8 mouse cellular contexts compared by ENCODE assay signal in genomic region chr15:89499784-89500220, GRCm38 (mm10). TPM values are rescaled to one million over a fixed set of nuclear protein-coding genes. Genes with fewer than 3 reads are reported as not detected.
DNase-seq lines count a peak whose midpoint lies in the region; ATAC-seq and TF ChIP-seq lines count a peak whose summit lies in the region.

No protein-coding gene starts in this region.

- H3K27ac ChIP-seq in forebrain, embryonic 10.5 days, result peak overlapping the region; percentile 88
- H3K27ac ChIP-seq in hindbrain, embryonic 15.5 days (replicated peaks), result peak overlapping the region; percentile 88
- H3K27ac ChIP-seq in liver, embryonic 11.5 days (ENCODE audit: low read depth, low read length), result no peak overlapping the region
- no peak overlapping the region for H3K27ac ChIP-seq in olfactory bulb, adult 2 months (ENCODE audit: insufficient read depth, low read depth, low read length)

- H3K9me3 ChIP-seq in forebrain, embryonic 10.5 days, result 0 out of 2 replicates have a peak, but pooled peaks cover 2% of the 10 kb centered on the region
- H3K9me3 ChIP-seq in hindbrain, embryonic 15.5 days, result no peaks in the 10 kb centered on the region
- H3K9me3 ChIP-seq in liver, embryonic 11.5 days (ENCODE audit: control insufficient read depth, low read length), result no peaks in the 10 kb centered on the region

- peaks cover 51% of the 10 kb centered on the region for H3K4me1 ChIP-seq in forebrain, embryonic 10.5 days
- peaks cover 36% of the 10 kb centered on the region for H3K4me1 ChIP-seq in hindbrain, embryonic 15.5 days (replicated peaks)
- peaks cover 26% of the 10 kb centered on the region for H3K4me1 ChIP-seq in liver, embryonic 11.5 days (replicated peaks; ENCODE audit: control insufficient read depth, insufficient read depth, low read length)
- peaks cover 37% of the 10 kb centered on the region for H3K4me1 ChIP-seq in olfactory bulb, adult 2 months (ENCODE audit: control insufficient read depth, insufficient read depth, low read length)

- H3K36me3 ChIP-seq in forebrain, embryonic 10.5 days (replicated peaks), result peaks cover 17% of the 10 kb centered on the region
- peaks cover 17% of the 10 kb centered on the region for H3K36me3 ChIP-seq in hindbrain, embryonic 15.5 days
- peaks cover 4% of the 10 kb centered on the region; the same call in 1 of the 2 replicates for H3K36me3 ChIP-seq in liver, embryonic 11.5 days (ENCODE audit: control insufficient read depth, insufficient read depth, low read length)

- intact Hi-C loops in heart, postnatal 25 days (cut with DNase I), result loop anchor here (2.0 to 5.0 kb wide), 3 partner anchors 17 to 37 kb away; no protein-coding TSS in a partner anchor

- TF ChIP-seq POLR2A in olfactory bulb, adult 2 months (IDR thresholded peaks at IDR 0.05; ENCODE audit: insufficient read depth, low read depth, low read length), result no peak; the same call in 1 of the 2 replicates

- peak overlapping the region; percentile 96 for H3K4me2 ChIP-seq in hindbrain, embryonic 15.5 days
- peak overlapping the region; percentile 93 for H3K4me2 ChIP-seq in liver, embryonic 11.5 days

- DNase-seq in heart, adult 18-20 months, result peak; percentile 58 to 59
- no peak for DNase-seq in heart, postnatal 25 days (ENCODE audit: low spot score)
- peak; percentile 56 to 75 for DNase-seq in adrenal gland, postnatal 36 days
- peak; percentile 60 for DNase-seq in forebrain, embryonic 10.5 days (ENCODE audit: extremely low spot score, low spot score)
- DNase-seq in liver, embryonic 11.5 days (ENCODE audit: low spot score), result no peak
- DNase-seq in urinary bladder, adult 2 months (ENCODE audit: low spot score), result no peak

- no peak for TF ChIP-seq CTCF in olfactory bulb, adult 2 months (IDR thresholded peaks at IDR 0.05; ENCODE audit: insufficient read depth, low read depth, low read length)

- peak overlapping the region; percentile 77 for H3K4me3 ChIP-seq in forebrain, embryonic 10.5 days
- H3K4me3 ChIP-seq in hindbrain, embryonic 15.5 days, result peak overlapping the region; percentile 64
- H3K4me3 ChIP-seq in liver, embryonic 11.5 days (ENCODE audit: low read depth, low read length), result peak overlapping the region; percentile 77
- peak overlapping the region; percentile 92 for H3K4me3 ChIP-seq in olfactory bulb, adult 2 months (ENCODE audit: insufficient read depth, low read depth, low read length)

- peak; percentile 70 for ATAC-seq in hindbrain, embryonic 15.5 days (ENCODE audit: low FRiP score, low read depth)
- ATAC-seq in liver, embryonic 11.5 days (replicated peaks; ENCODE audit: low FRiP score), result peak; percentile 66

- H3K9ac ChIP-seq in hindbrain, embryonic 15.5 days, result peak overlapping the region; percentile 77
- peak overlapping the region; percentile 74 for H3K9ac ChIP-seq in liver, embryonic 11.5 days (ENCODE audit: low read depth, low read length)

- WGBS in forebrain, embryonic 10.5 days, result under 1% methylated on average over 56 of the region's 60 CpGs
- WGBS in hindbrain, embryonic 15.5 days, result under 1% methylated on average over 39 of the region's 60 CpGs
- under 1% methylated on average over 58 of the region's 60 CpGs for WGBS in liver, embryonic 11.5 days
- under 1% methylated on average over 55 of the region's 60 CpGs for WGBS in olfactory bulb, adult 2 months

- peaks cover 76% of the 10 kb centered on the region for H3K27me3 ChIP-seq in forebrain, embryonic 10.5 days (ENCODE audit: poor library complexity, severe bottlenecking)
- 0 out of 2 replicates have a peak, but pooled peaks cover 3% of the 10 kb centered on the region for H3K27me3 ChIP-seq in hindbrain, embryonic 15.5 days
- peaks cover 16% of the 10 kb centered on the region for H3K27me3 ChIP-seq in liver, embryonic 11.5 days (replicated peaks; ENCODE audit: control insufficient read depth, insufficient read depth, low read length)

RNA-seq across cellular contexts. Expression of gene Shank3, which starts 0.4 kb away (rescaled TPM):
- 10 to 100 TPM; 35.9 to 40.4 TPM for total RNA-seq in heart, adult 18-20 months (2021)
- total RNA-seq in heart, postnatal 25 days (2021), result 10 to 100 TPM; 48.2 to 53.3 TPM
- 10 to 100 TPM; 30.7 to 51.0 TPM for total RNA-seq in adrenal gland, postnatal 36 days (2021)
- 2.2 and 3.0 TPM in 2 replicates for polyA plus RNA-seq in forebrain, embryonic 10.5 days (2016; fragmentation: Nextera tagmentation; extraction: Ambion mirVana)
- polyA plus RNA-seq in hindbrain, embryonic 15.5 days (2015; fragmentation: Nextera tagmentation; extraction: Ambion mirVana), result 9.6 and 11.2 TPM in 2 replicates
- polyA plus RNA-seq in liver, embryonic 11.5 days (2014; fragmentation: Nextera tagmentation; extraction: Ambion mirVana), result 1.1 and 1.7 TPM in 2 replicates
- not detected in 2 replicates for polyA plus RNA-seq in olfactory bulb, adult 2 months (2012; ENCODE audit: insufficient read depth, insufficient read length, low replicate concordance, missing spikeins)
- polyA plus RNA-seq in urinary bladder, adult 2 months (2012; rRNA removed), result 7.1 and 8.8 TPM in 2 replicates

RNA-seq across cellular contexts. Expression of gene Arsa, which starts 22.6 kb away (rescaled TPM):
- 10 to 100 TPM; 12.5 to 15.2 TPM for total RNA-seq in heart, adult 18-20 months (2021)
- 10 to 100 TPM; 12.0 to 13.1 TPM for total RNA-seq in heart, postnatal 25 days (2021)
- 10 to 100 TPM; 20.7 to 22.4 TPM for total RNA-seq in adrenal gland, postnatal 36 days (2021)
- polyA plus RNA-seq in forebrain, embryonic 10.5 days (2016; fragmentation: Nextera tagmentation; extraction: Ambion mirVana), result 10.7 and 11.4 TPM in 2 replicates
- 33.4 and 35.4 TPM in 2 replicates for polyA plus RNA-seq in hindbrain, embryonic 15.5 days (2015; fragmentation: Nextera tagmentation; extraction: Ambion mirVana)
- polyA plus RNA-seq in liver, embryonic 11.5 days (2014; fragmentation: Nextera tagmentation; extraction: Ambion mirVana), result 8.6 and 9.0 TPM in 2 replicates
- not detected in 2 replicates for polyA plus RNA-seq in olfactory bulb, adult 2 months (2012; ENCODE audit: insufficient read depth, insufficient read length, low replicate concordance, missing spikeins)
- polyA plus RNA-seq in urinary bladder, adult 2 months (2012; rRNA removed), result 35.4 TPM in 2 replicates

RNA-seq across cellular contexts. Expression of gene Mapk8ip2, which starts 46.1 kb away (rescaled TPM):
- under 1 TPM; 0.07 to 0.33 TPM for total RNA-seq in heart, adult 18-20 months (2021)
- under 1 TPM; 0.10 to 0.11 TPM for total RNA-seq in heart, postnatal 25 days (2021)
- 1 to 10 TPM; 6.6 to 8.5 TPM for total RNA-seq in adrenal gland, postnatal 36 days (2021)
- polyA plus RNA-seq in forebrain, embryonic 10.5 days (2016; fragmentation: Nextera tagmentation; extraction: Ambion mirVana), result 21.2 and 22.4 TPM in 2 replicates
- polyA plus RNA-seq in hindbrain, embryonic 15.5 days (2015; fragmentation: Nextera tagmentation; extraction: Ambion mirVana), result 78.0 and 87.6 TPM in 2 replicates
- 0.26 and 0.36 TPM in 2 replicates for polyA plus RNA-seq in liver, embryonic 11.5 days (2014; fragmentation: Nextera tagmentation; extraction: Ambion mirVana)
- not detected in 2 replicates for polyA plus RNA-seq in olfactory bulb, adult 2 months (2012; ENCODE audit: insufficient read depth, insufficient read length, low replicate concordance, missing spikeins)
- 0.25 and 0.32 TPM in 2 replicates for polyA plus RNA-seq in urinary bladder, adult 2 months (2012; rRNA removed)

Comparison
In these comparisons a context has a peak if more than half of its experiments do, and no peak if none do; other contexts are left out.
1. DNase-seq: peak in heart, adult 18-20 months (2 of 2), adrenal gland, postnatal 36 days (2 of 2) and forebrain, embryonic 10.5 days (single experiment); none in heart, postnatal 25 days (single experiment), liver, embryonic 11.5 days (single experiment) and urinary bladder, adult 2 months (single experiment).
2. H3K27ac ChIP-seq: peak in forebrain, embryonic 10.5 days (single experiment) and hindbrain, embryonic 15.5 days (single experiment); none in liver, embryonic 11.5 days (single experiment) and olfactory bulb, adult 2 months (single experiment).
3. RNA of gene Mapk8ip2, which starts 46.1 kb away (polyA plus RNA-seq): not detected in olfactory bulb, adult 2 months, 78.0 to 87.6 TPM in hindbrain, embryonic 15.5 days and 21.2 to 22.4 TPM in forebrain, embryonic 10.5 days; 0.26 to 0.36 TPM in liver, embryonic 11.5 days and 0.25 to 0.32 TPM in urinary bladder, adult 2 months; every median in the first group is over 10 times any median in the second.
4. Peak in every context shown above with its lines, with median percentiles within 50 percentile points of each other: H3K4me3 ChIP-seq.